Mouse (Mus musculus): ENCODE results near the gene Smo. TPM values are rescaled to one million over a fixed set of nuclear protein-coding genes. Genes with fewer than 3 reads are reported as not detected.

The Smo gene
- polyA plus RNA-seq, 1 experiment from 2014 or later: 45.5 TPM

Other genes with a start within 250 kb of the Smo start
- 18.5 and 23.7 TPM in 2 replicates for gene Kcp, start 227.6 kb upstream of the Smo start, polyA plus RNA-seq (2014; fragmentation: Nextera tagmentation; extraction: Ambion mirVana)
- gene Irf5, start 208.9 kb upstream of the Smo start, polyA plus RNA-seq (2014; fragmentation: Nextera tagmentation; extraction: Ambion mirVana): 5.2 and 5.9 TPM in 2 replicates
- gene Tnpo3, start 125.6 kb upstream of the Smo start, polyA plus RNA-seq (2014; fragmentation: Nextera tagmentation; extraction: Ambion mirVana): 78.7 and 92.3 TPM in 2 replicates
- gene Tspan33, start 41.3 kb upstream of the Smo start, polyA plus RNA-seq (2014; fragmentation: Nextera tagmentation; extraction: Ambion mirVana): 3.4 and 5.0 TPM in 2 replicates
- gene Ahcyl2, start 32.5 kb downstream of the Smo start, polyA plus RNA-seq (2014; fragmentation: Nextera tagmentation; extraction: Ambion mirVana): 12.6 and 14.0 TPM in 2 replicates
- gene Strip2, start 181.5 kb downstream of the Smo start, polyA plus RNA-seq (2014; fragmentation: Nextera tagmentation; extraction: Ambion mirVana): 0.77 and 1.5 TPM in 2 replicates